Mouse (Mus musculus): ENCODE measurements at regions not wholly inside any gene's neighbourhood (a gene's known extent, or its start where the extent isn't known, plus 50 kb on each side); places are given as distances from the start of the nearest gene placed in this dataset.

DNA sequence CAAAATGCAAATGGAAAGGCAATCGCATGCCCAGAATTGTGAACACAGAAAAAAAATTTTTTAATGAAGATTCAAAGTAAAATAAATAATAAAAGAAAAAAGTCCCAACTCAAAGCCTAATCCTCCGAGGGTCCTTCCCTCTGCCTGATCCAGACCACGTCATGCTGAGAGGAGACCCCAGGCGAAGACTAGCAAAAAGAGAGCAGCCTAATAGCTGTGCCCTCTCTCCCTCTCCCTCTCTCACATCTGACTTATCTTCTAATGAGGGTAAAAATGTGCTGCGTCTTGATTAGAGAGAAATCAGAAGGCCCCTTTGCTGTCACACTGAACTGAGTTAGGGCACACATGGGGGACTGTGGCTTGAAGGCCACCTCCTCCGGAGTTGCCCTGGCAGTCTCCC lies 163.1 kb upstream of the Nectin1 start:
- intact Hi-C loops (cut with DNase I) = no loop called here
- DNase-seq (ENCODE audit: low spot score) = no peak

DNA sequence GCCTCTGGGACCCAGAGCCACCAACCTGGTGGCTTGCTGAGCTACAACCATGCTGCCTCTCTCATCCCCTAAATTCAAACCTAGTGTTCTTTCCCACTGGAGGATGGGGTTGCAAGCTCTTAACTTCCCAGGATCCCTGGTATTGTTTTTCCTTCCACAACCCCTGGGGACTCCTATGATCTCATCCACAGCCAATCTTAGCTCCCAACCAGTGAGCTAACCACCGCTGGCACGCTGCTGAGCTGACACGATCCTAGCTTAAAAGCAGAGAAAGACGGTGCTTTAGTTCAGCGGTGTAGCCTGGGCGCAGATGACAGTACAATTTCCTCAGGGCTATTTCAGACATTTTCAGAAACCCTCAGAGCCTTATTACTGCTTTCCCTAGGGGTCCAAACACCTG lies 158.2 kb upstream of the Nectin1 start:
- intact Hi-C loops (cut with DNase I) = no loop called here
- peak; percentile 22 for DNase-seq (ENCODE audit: low spot score)

DNA sequence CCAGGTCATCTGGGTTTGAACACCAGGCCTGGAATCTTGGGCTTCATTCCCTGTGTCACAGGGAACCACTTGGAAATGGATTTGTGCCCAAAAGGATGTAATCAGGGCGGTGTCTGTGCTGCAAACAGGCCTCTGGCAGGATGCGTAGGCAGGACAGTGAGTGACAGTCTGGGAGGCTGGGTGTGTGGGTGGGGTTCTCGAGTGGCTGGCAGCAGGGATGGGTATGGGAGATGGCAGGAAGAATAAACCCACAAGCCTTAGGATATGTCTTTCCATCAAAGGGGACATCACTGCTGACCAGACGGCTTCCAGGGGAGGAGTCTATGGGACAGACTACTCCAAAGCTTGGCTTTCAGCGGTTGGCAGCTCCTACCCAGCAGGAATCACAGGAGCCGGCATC lies 150.5 kb upstream of the Nectin1 start:
- no peak for DNase-seq (ENCODE audit: low spot score)
- intact Hi-C loops (cut with DNase I) = no loop called here

DNA sequence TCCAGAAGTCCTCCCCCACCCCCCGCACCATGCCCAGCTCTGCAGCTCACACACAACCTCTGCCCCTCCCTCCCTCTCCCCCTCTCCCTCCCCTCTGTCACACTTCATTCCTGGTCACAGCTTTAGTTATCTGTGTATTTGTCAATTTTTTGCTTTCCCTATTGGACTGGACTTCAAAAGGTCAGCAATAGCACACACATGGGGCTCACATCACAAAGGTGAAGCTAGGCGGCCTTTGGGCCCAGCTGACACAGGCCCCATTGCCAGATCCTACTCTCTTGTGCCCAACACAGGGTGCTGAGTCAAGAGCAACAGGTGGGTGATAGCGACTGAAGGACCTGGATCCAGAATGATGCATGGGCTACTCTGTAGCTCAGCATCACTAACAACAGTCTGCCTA lies 149.0 kb upstream of the Nectin1 start:
- no peak for DNase-seq (ENCODE audit: low spot score)
- intact Hi-C loops (cut with DNase I) = no loop called here

DNA sequence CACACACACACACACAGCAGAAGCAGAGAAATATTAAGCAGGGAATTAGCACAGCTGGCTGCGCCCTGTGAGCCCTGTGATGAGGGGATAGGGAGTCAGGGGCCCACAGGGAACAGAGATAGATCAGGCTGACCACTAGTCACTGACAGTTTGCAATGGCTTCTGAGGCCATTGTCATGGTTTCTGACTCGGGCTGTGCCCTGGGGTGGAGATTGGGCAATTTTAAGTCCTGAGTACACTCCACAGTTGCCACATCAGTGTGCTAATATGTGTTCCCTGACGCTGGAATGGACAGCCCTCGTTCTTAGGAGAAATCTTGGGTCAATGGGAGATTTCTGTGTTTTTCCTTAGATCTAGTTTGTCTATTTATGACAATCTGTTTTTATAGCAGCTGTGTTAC lies 148.3 kb upstream of the Nectin1 start:
- intact Hi-C loops (cut with DNase I) = no loop called here

DNA sequence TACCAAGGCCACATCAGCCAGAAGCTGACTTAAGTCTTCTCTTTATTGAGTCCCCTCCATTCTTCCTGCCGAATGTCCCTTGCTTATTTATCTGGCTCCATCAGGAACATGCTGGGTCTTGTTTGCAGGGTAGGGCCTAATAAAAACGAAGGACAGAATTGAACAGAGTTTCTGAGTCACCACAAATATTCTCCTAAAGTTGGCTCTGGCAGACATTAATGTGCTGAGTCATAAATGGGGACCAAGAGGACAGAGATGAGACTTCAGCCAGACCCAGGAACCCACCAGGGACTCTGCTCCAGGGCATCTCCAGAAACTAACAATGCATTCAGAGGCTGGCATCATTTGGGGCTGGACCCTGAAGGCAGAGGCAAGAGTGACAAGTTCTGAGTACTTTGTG lies 143.4 kb upstream of the Nectin1 start:
- no peak for DNase-seq (ENCODE audit: low spot score)
- intact Hi-C loops (cut with DNase I) = no loop called here

More for the DNA sequence above, 148.3 kb upstream of the Nectin1 start:
- no peak for DNase-seq (ENCODE audit: low spot score)

DNA sequence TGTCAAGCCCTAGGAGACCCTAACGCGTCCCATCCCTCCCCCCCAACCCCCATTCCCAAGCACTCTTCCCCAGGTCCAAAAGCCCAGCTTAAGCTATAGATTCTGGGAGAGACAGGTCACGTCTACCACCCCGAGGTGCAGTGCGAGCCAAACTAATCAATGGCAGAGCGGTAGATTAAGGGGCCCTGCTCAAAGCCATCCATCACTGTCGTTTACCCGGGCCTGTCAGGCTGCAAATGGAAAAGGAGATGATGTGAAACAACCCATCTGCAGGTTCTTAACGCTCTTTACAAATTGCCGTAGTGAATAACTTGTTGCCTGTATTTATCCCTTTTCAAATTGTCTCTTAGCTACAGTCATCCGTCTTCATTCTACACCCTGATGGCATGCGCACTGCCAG lies 126.2 kb upstream of the Nectin1 start:
- no peak for DNase-seq (ENCODE audit: low spot score)
- intact Hi-C loops (cut with DNase I) = no loop called here

DNA sequence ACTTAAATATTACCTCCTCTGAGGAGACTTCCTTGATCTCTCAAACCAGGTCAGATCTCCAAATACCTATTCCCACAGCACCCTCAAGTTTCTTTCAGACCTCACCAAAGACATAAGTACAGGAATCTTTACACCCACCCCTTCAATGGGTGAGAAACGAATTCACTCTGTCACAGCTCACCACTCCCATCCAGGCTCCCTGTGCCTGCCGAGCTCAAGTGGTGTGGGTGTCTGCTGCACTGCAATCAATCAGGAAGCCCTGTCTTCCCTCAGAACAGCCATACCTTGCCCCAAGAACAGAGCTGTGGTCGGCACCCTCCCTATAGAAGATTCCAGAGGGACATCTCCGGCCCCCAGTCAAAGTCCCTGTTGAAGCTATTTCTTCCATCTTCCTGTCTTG lies 116.2 kb upstream of the Nectin1 start:
- intact Hi-C loops (cut with DNase I) = no loop called here
- DNase-seq (ENCODE audit: low spot score) = no peak

DNA sequence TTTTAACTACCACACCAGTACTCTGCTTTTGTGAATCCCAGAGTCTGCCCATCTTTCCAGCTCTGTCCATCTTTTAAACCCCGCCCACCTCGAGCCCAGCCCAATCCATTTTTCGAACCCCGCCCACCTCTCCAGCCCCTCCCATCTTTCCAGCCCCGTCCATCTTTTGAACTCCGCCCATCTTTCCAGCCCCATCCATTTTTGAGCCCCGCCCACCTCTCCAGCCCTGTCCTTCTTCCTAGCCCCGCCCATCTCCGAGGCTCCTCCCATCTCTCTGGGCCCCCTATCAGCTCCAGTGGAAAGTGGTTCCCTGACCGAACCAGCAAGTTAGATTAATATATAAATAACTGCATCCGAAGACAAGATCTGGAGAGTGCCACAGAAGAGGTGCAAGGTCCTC lies 115.0 kb upstream of the Nectin1 start:
- intact Hi-C loops (cut with DNase I) = no loop called here
- DNase-seq (ENCODE audit: low spot score) = no peak

DNA sequence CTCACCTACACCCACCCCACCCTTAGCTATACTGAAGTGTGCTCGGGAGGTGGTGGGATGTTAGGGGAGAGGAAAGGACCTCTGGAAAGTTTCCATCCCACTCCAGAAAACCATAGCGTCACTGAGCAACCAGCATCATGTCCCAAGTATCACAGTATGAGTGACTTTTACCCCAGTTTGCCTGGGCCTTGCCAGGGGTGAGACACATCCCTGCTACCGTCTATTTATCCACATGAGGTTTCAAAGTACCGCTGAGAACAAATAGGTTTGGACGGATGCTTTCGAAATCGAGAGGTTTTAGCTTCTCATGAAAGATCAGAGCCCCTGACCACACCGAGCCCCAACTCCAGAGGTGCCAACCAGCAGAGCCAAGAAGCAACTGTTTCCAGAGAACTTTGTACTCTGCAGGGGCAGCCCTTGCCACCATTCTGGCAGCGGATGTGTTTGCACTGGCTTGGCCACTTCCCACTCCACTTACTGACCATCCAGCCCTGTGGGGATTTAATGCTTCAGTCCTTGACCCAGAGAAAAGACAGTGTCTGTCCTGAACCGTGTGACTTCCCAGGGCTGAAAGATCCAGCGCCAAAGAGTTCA lies 107.3 kb upstream of the Nectin1 start:
- no peak for DNase-seq (ENCODE audit: low spot score)
- intact Hi-C loops (cut with DNase I) = no loop called here

DNA sequence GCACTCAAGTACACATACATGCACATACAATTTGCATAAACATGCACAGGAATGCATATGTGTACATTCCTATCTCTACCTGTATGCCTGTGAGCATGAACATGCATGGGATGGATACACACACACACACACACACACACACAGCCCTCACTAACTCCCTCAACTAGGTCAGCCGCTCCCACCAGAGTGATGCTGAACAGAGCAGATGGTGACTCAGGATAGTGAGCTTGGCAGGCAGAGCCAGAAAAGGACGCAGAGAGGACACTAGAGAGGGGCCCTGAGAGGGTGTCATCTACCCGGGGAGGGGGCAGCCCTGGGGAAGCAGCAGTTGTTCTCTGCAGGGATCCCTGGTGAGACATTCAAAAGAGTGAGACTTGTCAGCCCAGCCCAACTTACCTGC lies 85.6 kb upstream of the Nectin1 start:
- intact Hi-C loops (cut with DNase I) = no loop called here
- DNase-seq (ENCODE audit: low spot score) = no peak

DNA sequence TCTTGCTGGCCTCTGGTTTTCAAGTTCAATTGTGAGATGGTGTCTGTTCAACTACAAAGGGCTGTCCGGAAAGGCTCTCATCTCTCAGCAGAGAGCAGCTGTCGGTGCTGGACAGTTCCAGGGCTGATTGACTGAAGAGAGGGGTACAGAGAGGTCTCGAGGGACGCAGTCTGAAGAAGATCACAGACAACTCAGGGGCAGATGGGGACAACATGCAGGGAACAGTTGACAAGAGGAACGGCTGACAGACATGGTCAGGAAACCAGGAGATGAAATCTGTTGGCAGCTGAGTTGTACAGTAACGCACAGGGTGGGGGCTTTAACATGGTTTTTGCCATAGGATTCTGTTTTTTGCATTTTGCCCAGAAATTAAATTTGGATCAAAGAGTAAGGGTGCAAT lies 84.5 kb upstream of the Nectin1 start:
- no peak for DNase-seq (ENCODE audit: low spot score)
- intact Hi-C loops (cut with DNase I) = no loop called here

DNA sequence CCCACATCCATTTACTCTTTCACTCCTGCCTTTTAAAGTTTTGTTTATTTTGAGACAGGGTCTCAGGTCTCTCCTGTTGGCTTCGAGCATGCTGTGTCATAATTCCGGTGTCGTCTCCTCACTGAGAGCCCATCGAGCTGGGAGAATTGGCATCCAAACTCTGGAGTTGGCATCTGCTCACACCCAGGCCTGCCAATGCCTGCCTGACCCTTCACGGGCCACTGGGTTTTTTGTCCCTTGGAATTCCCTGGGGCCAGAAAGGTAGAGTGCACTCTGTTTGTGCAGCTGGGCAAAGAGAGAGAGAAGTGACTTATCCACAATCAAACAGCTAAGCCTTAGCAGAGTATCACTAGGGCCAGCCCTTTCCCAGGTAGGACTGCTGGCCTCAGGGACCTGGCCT lies 83.6 kb upstream of the Nectin1 start:
- intact Hi-C loops (cut with DNase I) = no loop called here
- no peak for DNase-seq (ENCODE audit: low spot score)

DNA sequence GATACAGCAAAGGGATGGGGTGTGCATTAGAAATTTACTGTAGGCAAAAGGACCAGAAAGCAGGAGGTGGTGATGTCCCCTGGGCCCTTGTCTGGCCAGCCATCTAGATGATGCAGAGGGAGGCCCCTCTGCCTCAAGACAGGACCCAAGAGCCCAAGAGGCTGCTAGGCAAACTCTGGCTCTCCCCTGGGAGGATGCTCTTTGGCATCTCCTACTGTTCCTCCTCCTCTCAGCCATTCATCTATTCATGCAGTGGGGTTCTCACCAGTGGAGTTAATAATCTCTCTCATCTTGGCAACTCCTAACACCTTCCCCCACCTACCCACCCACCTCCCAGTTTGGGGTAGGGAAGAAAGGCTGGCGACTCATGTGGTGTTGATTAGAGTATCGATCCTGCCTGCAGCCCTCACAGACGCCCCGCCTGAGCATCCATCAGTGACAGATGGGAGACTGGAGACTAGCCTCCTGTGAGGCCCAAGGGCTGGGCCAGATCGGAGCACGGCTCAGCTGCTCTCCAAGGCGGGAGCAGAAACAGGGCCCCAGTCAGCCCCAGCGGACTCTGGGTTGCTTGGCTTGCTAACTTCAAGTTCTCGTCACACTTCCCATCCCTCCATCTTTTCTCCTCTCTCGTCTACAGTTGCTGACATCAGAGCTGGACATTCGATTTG lies 82.8 kb upstream of the Nectin1 start:
- intact Hi-C loops (cut with DNase I) = no loop called here
- DNase-seq (ENCODE audit: low spot score) = no peak

DNA sequence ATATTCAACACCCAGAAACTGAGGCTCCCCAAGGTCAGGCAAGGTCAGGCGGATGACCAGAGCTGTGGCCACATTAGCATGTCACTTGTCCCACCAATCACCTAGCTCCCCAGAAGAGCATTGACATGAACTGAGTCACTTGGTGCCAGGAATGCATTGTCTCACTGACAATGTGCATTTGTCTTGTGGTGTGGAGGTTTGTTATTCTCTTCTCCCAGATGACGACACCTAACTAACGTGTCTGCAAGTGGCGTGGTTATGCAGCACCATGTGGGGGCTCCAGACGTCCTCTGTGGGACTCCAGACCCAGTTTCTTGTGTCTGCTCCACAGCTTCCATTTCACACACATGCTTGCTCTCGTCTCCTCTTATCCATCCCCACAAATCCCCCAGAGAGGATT lies 82.1 kb upstream of the Nectin1 start:
- intact Hi-C loops (cut with DNase I) = no loop called here
- no peak for DNase-seq (ENCODE audit: low spot score)

DNA sequence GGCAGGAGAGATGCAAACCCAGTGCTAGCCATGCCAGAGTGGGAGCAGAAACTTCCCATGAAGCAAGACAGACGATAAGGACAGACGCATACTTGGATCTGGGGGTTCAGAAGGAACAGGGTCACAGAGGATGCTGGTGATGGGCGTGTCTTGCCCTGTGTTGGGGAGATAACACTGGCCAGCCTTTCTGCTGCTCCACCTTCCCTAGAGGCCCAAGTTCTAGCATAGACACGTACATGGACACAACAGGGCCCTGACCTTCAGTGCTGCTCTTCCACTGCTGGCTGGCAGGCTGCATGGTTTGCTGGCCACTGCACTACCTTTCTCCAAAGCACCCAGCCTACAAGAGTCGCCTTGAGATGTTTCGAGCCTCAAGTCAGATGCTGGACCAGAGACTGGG lies 76.4 kb upstream of the Nectin1 start:
- intact Hi-C loops (cut with DNase I) = no loop called here
- DNase-seq (ENCODE audit: low spot score) = no peak

DNA sequence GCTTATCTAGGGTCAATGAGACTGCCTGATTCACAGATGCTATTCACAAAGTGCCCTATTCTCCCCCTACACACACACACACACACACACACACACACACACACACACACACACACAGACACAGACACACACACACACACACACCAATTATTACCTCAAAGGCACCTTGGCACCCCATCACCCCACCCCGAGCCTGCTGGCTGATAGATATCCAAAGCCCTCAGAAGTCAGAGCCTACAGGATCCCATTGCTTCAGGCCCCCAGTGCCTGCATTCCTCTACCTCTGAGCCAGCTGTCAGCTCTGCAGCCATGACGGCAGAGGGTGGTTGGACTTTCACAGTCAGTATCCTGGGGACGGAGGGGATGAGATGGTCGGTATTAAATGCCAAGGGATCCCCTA lies 75.8 kb upstream of the Nectin1 start:
- intact Hi-C loops (cut with DNase I) = no loop called here
- DNase-seq (ENCODE audit: low spot score) = no peak

DNA sequence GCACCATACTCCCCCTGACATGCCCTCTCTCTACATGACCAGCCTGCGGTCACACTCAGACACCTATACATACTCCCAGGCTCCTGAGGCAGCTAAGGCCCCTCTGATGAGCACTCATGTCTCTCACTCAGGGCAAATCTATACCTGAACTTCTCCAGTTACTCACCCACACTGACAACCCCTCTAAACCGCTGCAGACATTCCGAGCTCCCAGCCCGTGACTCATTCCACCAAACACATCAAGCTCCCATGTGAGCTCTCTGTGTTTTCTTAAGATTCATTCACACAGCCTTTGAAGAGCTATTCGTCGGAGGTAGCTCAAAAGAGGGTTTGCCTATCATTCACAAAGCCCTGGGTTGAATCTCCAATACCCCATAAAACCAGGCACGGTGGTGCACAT lies 75.1 kb upstream of the Nectin1 start:
- intact Hi-C loops (cut with DNase I) = no loop called here
- DNase-seq (ENCODE audit: low spot score) = no peak

DNA sequence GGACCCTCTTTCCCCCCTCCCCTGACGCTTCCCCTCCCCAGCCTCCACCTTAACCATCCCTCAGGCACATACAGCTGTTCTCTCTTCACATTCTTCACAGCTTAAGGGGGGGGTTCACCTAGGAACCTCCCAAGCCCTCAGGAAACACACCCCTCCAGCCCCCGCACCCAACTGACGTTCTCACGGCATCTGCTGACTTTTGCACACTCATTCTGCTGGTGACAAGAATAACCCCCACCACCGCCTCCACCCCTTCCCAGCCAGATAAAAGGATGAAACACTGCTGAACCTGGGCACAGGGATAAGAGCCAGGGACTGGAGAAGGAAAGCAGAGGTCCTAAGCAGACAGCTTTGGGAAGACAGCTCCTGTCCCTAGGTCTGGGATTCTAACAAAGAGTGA lies 73.2 kb upstream of the Nectin1 start:
- intact Hi-C loops (cut with DNase I) = no loop called here
- no peak for DNase-seq (ENCODE audit: low spot score)

DNA sequence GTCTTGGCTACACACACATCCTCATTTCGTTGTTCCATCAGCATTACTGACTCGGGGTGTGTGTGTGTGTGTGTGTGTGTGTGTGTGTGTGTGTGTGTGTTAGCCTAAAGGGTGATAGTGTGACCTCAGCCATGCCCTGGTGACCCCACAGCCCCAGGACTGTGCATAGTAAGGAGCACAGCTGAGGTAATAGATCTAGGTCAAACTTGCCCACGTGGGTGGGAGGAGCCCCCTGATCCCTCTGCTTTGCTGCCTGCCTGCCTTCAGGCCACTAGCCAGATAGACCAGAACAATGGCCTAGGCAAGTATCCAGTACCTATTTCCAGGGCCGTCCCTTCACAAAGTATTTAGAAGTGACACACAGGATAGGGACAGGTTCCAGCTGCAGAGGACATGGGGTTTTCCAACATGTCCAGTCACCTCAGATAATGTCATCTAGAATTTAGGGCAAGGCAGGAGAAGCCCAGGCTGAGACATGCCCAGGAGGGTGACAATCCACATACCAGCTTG lies 70.6 kb upstream of the Nectin1 start:
- intact Hi-C loops (cut with DNase I) = no loop called here
- DNase-seq (ENCODE audit: low spot score) = peak; percentile 6

DNA sequence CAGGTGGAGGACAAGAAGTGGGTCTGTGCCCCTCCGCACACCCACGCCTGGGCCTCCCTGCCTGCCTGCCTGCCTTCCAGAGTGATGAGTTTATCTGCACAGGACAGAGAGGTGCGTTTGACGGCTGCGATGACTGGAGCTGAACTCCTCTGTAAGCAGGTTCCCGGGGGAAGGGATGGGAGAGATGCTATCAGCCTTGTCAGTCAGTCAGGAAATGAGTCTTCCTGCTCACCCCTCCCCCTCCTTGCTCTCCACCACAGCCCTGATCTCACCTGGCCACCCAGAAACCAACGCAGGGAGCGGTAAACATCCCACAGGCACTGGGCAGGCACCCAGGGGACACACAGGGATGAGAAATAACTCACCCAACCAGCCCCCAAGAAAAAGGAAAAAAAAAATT lies 69.5 kb upstream of the Nectin1 start:
- intact Hi-C loops (cut with DNase I) = no loop called here
- DNase-seq (ENCODE audit: low spot score) = no peak

DNA sequence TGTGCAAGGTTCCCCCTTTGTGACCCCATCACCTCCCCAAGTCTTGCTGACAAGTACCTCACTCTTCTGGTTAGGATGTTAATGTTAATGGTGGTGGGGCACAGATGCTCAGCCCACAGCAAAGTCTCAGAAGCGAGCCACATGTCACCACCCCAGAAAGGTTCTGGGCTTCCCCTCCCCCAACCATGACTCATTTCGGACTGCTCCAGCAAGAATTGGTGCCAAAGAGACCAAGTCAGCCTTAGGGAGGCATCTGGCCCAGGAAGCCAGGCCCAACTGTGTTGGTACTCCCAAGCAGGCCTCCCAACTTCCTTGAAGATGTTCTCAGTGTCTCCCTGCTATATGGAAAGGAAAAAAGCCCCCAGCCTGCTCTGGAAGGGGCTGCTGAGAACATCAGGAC lies 67.8 kb upstream of the Nectin1 start:
- no peak for DNase-seq (ENCODE audit: low spot score)
- intact Hi-C loops (cut with DNase I) = no loop called here

Data from heart, postnatal 25 days (tissue).